ENCODE assay signal across 8 mouse cellular contexts in genomic region chr5:106696396-106697337, GRCm38 (mm10). TPM values are rescaled to one million over a fixed set of nuclear protein-coding genes. Genes with fewer than 3 reads are reported as not detected.
DNase-seq lines count a peak whose midpoint lies in the region; ATAC-seq lines count a peak whose summit lies in the region.

TSS of gene Zfp644 (minus strand) at chr5:106697287.

- peak within 1 kb of the TSS; percentile 100 for H3K27ac ChIP-seq in hindbrain, embryonic 10.5 days

- peaks cover 28% of the 10 kb centered on the region for H3K4me1 ChIP-seq in hindbrain, embryonic 10.5 days (replicated peaks)

- peaks cover 17% of the 10 kb centered on the region for H3K36me3 ChIP-seq in hindbrain, embryonic 10.5 days

- no peaks in the 10 kb centered on the region for H3K9me3 ChIP-seq in hindbrain, embryonic 10.5 days

- peak within 1 kb of the TSS; percentile 69 for H3K4me3 ChIP-seq in hindbrain, embryonic 10.5 days

- no peaks in the 10 kb centered on the region for H3K27me3 ChIP-seq in hindbrain, embryonic 10.5 days (ENCODE audit: insufficient read depth, poor library complexity, severe bottlenecking)

- 2% methylated on average over 71 of the region's 71 CpGs for WGBS in hindbrain, embryonic 10.5 days

- peak; percentile 79 for DNase-seq in MEL-GATA-1-ER (ENCODE audit: extremely low read depth, low read depth)
- peak; percentile 88 for DNase-seq in cerebellum, adult 8-10 months
- DNase-seq in hindbrain, embryonic 10.5 days (ENCODE audit: low spot score) = peak; percentile 88
- DNase-seq in layer of hippocampus, postnatal 10 days (ENCODE audit: low spot score in 2 of 2) = peak; percentile 87 to 91
- DNase-seq in lung, postnatal 10 days = peak; percentile 90
- peak; percentile 89 for DNase-seq in ovary, postnatal 36 days (ENCODE audit: low spot score)
- DNase-seq in thymus, postnatal 25 days = peak; percentile 89

- peak; percentile 96 for ATAC-seq in frontal cortex, adult (ENCODE audit: low TSS enrichment)

RNA-seq across cellular contexts. Expression of gene Zfp644, which starts in this region (rescaled TPM):
- polyA plus RNA-seq in hindbrain, embryonic 10.5 days (2016; fragmentation: Nextera tagmentation; extraction: Ambion mirVana) = 55.1 and 59.0 TPM in 2 replicates
- total RNA-seq in layer of hippocampus, postnatal 10 days (2021) = 10 to 100 TPM; 84.2 to 87.7 TPM

Comparison
In these comparisons a context has a peak if more than half of its experiments do, and no peak if none do; other contexts are left out.
1. Peak in every context shown above with its lines: DNase-seq, ATAC-seq, H3K4me3 ChIP-seq and H3K27ac ChIP-seq.